Mouse (Mus musculus) splenic B cell, adult 2 months (primary cell): Measurements from ENCODE around the gene Il1r2.
A peak's percentile ranks its signal among the peaks of the same experiment; 100 is the strongest.

ENCODE experiments used
- DNase-seq: peaks from one replicate; pipeline ENCODE4 v3.0.0-alpha.2; 2011; ENCODE audit warnings: low read depth, low spot score
- H3K27me3 ChIP-seq: 2 replicates; pipeline ENCODE4 v1.6.1; 2012; ENCODE audit warnings: mild to moderate bottlenecking, low read length, moderate library complexity, mixed read lengths; ENCODE audit not compliant: control insufficient read depth, poor library complexity, insufficient read depth, severe bottlenecking
- H3K36me3 ChIP-seq: 2 replicates; pipeline ENCODE4 v1.6.1; 2012; ENCODE audit warnings: mild to moderate bottlenecking, low read length, moderate library complexity, mixed read lengths; ENCODE audit not compliant: control insufficient read depth, poor library complexity, insufficient read depth, severe bottlenecking

Gene Il1r2

DNA sequence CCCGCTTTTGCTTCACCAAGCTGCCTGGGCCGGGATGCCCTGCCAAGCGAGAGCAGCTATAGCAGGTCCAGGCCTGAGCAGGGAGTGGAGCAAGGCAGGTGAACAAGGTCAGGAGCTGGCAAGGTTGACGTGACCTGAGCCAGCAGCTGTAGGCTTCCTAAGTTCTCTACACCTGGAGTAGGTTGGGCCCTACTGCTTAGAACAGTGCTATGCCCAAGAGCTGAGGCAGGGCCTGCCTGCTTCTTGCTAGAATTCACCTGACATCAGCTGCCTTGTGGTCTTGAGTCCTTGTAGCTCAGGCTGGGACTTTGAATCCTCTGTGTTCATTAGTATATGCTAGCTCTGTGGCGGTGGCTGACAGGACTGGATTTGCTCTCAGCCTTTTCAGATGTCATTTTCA is at the start of gene Il1r2:
Gene Il1r2, plus strand, starts transcription at position 301 of the 400 bp plus-strand sequence.
- no peaks in the 10 kb centered on the region for H3K36me3 ChIP-seq
- H3K27me3 ChIP-seq, result no peaks in the 10 kb centered on the region

DNA sequence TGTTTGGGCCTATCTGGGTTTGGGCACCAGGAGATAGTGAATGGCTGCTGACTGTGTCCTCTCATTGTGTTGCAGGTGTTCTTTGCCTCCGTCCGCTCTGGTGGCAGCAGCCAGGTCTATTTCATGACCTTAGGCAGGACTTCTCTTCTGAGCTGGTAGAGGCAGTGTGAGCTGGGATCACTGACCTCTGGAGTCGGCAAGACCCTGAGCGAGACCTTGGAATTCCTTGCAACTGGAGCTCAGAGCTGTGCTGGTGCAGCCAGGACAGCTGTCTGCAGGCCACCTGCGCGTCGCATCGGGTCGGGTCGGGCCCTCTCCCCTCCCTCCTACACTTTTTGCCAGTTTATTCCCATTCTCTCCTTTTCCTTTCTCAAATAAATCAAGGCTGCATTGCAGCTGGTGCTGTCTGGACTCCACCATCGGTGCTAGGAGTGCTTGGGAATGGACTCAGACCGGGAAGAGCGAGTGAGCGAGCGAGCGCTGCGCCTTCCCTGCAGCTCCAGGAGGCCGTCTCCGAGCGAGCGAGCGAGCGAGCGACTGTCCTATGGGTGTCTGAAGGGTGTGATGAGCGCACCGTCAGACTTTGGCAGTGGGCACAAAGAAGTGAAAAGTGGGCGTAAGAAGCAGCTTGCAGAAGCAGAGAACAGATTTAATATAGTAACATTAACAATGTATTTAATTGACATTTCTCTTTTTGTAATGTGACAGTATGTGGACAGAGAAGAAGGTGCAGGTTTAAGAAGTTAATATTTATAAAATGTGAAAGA is 49.1 kb upstream of the Il1r2 start:
- Histone ChIP-seq H3K27me3 (no peaks in the 10 kb centered on the region), H3K36me3 (peaks cover 1% of the 10 kb centered on the region; the same call in 1 of the 2 replicates)
- no peak for DNase-seq

More for the DNA sequence above, at the start of gene Il1r2:
- DNase-seq, result no peak

GRCm38 (mm10) chr1:40025416-40025815 is 48.5 kb upstream of the Il1r2 start:
- no peak for DNase-seq
- no peaks in the 10 kb centered on the region for H3K27me3 ChIP-seq
- peaks cover 1% of the 10 kb centered on the region; the same call in 1 of the 2 replicates for H3K36me3 ChIP-seq

- Histone ChIP-seq H3K27me3 (no peaks in the 10 kb centered on the region), H3K36me3 (peaks cover 1% of the 10 kb centered on the region; the same call in 1 of the 2 replicates)
- DNase-seq, result peak; percentile 63
Measured at GRCm38 (mm10) chr1:40027116-40027620, 46.7 kb upstream of the Il1r2 start.

DNA sequence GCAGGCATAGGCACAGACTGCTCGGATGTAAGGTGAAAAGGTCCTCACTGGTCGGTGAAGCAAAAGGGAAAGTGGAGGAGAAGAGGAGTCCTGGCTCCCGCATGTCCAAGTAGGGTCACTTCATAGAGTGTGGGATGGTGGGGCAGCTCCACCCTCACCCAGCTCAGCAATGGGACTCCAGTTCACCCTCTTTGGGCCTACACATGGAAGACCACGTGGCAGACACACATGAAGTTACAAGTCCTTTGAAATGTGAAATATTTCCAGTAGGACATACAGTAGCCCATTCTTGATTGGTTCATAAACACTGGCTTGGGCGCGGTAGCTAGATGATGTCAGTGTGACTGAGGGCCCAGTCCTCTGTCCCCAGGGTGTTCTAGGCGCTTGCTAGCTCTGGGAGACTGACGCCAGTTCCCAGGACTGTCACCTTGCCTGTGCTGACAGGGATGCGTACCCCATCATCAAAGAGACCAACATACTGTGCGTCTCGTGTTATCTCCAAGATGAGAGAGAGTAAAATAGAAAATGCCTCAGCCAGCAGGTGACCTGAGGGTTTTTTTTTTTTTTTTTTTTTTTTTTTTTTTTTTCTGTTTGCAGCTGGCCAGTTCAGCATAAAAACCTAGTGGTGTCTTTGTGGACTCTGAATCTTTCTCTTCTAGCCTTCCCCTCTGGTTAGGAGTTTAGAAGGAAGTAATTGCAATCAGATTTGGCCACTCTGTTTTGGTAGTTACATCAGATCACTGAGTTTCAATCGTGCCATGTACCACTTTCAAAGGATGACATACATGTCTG is 45.5 kb upstream of the Il1r2 start:
- Histone ChIP-seq H3K36me3 (peaks cover 1% of the 10 kb centered on the region; the same call in 1 of the 2 replicates), H3K27me3 (no peaks in the 10 kb centered on the region)
- DNase-seq, result no peak

- Histone ChIP-seq H3K36me3 (no peaks in the 10 kb centered on the region), H3K27me3 (no peaks in the 10 kb centered on the region)
- no peak for DNase-seq
Measured at GRCm38 (mm10) chr1:40029597-40029996, 44.3 kb upstream of the Il1r2 start.

DNA sequence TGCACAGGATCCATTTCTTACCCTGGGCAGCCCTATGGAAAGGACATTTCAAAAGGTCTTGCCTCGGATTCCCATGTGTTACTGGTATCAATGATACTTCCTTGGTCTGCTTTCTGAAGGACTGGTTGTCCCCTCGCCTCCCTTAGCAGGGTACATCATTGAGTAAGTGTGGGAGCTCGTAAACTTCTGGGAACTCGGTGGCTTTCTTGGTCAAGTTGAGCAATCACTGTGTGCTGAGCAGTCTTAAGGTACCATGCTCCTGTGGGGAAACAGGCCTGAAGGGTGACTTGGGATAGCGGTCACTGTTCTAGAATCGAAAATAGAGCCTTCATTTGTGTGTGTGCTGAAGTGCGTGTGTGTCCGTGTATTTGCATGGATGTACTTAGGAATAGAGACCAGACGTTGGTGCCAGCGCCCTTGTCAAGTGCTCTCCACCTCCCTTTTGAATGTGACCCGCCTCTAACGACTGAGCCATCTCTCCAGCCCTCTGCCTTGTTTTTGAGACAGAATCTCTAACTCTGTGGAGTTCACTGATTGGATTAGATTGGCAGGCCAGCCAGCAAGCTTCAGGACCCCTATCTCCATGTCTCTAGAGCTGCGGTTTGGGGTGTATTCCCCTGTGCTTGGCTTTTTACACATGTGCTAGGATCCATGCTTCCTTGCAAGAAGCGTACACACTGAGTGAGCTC is 43.4 kb upstream of the Il1r2 start:
- Histone ChIP-seq H3K36me3 (no peaks in the 10 kb centered on the region), H3K27me3 (no peaks in the 10 kb centered on the region)
- DNase-seq, result no peak

- no peaks in the 10 kb centered on the region for H3K36me3 ChIP-seq
- no peak for DNase-seq
- H3K27me3 ChIP-seq, result no peaks in the 10 kb centered on the region
Measured at GRCm38 (mm10) chr1:40030976-40031356, 42.9 kb upstream of the Il1r2 start.

DNA sequence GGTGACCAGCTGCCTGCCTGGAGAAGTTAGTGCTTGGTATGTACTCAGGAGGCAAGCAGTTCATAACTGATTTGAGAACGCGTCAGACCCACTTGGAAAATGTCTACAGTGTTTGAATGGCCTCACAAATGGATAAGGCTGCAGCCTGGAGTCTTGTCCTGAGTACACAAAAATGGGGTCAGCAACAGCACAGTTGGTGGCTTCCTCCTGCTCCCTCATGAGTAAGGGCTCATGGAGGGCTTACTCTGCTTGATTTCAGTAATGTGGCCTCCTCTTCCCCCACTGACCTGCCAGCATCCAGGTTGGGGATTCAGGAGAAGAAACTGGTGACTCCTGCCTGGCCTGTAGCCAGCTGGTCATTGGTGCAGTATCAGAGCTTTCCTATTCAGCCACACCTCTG is 42.3 kb upstream of the Il1r2 start:
- no peaks in the 10 kb centered on the region for H3K36me3 ChIP-seq
- no peak for DNase-seq
- H3K27me3 ChIP-seq, result no peaks in the 10 kb centered on the region

GRCm38 (mm10) chr1:40033315-40033714 is 40.6 kb upstream of the Il1r2 start:
- no peaks in the 10 kb centered on the region for H3K36me3 ChIP-seq
- no peaks in the 10 kb centered on the region for H3K27me3 ChIP-seq
- DNase-seq, result no peak

DNA sequence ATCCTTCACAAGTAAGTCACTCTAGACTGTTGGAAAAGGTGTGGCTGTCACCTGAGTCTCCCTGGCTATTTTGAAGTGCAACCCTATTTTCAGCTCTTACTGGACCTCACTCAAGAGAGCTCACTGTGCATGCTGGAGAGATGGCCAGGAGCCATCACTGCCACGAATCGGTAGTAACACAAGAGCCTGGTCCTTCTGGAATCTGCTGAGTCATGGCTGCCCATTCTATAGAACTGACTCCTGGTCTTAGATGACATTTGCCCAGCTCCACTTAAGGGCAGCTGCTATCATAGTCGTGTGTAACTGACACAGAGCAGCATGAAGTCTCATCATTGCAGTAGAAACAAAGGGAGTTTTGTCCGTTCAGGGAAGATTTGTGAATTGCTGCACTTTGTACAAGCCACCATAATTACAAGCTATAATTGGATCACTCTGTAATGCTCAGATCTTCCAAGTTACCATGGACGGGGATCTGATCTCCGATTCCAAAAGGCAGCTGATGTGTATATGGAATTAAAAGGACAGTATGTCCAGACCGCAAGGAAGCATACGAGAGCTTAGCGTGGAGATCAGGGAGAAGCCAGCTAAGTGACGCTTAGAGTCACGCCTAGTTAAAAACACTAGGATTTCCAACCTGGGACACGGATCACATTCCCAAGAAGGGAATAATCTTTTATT is 40.0 kb upstream of the Il1r2 start:
- DNase-seq, result no peak
- H3K36me3 ChIP-seq, result no peaks in the 10 kb centered on the region
- H3K27me3 ChIP-seq, result no peaks in the 10 kb centered on the region

GRCm38 (mm10) chr1:40037831-40038230 is 36.0 kb upstream of the Il1r2 start:
- no peaks in the 10 kb centered on the region for H3K27me3 ChIP-seq
- DNase-seq, result no peak
- H3K36me3 ChIP-seq, result no peaks in the 10 kb centered on the region

- Histone ChIP-seq H3K27me3 (no peaks in the 10 kb centered on the region), H3K36me3 (no peaks in the 10 kb centered on the region)
- peak; percentile 55 for DNase-seq
Measured at GRCm38 (mm10) chr1:40045686-40046085, 28.2 kb upstream of the Il1r2 start.

DNA sequence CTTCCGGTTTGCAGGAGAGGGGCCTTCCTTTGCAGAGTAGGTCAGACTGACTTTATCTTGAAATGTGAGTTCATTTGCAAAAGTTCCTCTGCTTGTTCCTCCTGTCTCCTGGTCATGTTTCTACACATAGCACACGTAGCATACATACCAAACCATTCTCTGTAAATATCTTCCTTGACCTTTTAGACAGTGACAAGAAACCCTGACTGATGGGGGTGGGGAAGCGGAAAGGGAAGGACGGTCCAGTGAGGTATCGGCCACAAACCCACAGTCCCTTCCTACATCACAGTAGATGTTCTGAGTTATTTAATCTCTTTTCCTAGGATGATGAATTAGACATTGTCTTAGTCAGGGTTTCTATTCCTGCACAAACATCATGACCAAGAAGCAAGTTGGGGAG is 27.3 kb upstream of the Il1r2 start:
- H3K36me3 ChIP-seq, result no peaks in the 10 kb centered on the region
- no peak for DNase-seq
- no peaks in the 10 kb centered on the region for H3K27me3 ChIP-seq
